Mouse (Mus musculus): ENCODE data around the gene Get4. TPM values are rescaled to one million over a fixed set of nuclear protein-coding genes. Genes with fewer than 3 reads are reported as not detected.

Gene Get4
- 115 and 122 TPM in 2 replicates for polyA plus RNA-seq (2015; fragmentation: Nextera tagmentation; extraction: Ambion mirVana)

GRCm38 (mm10) chr5:139252081-139252909 is at the start of gene Get4:
Gene Get4 (plus strand): TSS chr5:139252324.
- H3K9ac ChIP-seq (ENCODE audit: low read depth, low read length): peak within 1 kb of the TSS; percentile 79
- no peaks in the 10 kb centered on the region for H3K9me3 ChIP-seq (replicated peaks; ENCODE audit: control insufficient read depth, low read length, poor library complexity, severe bottlenecking)
- H3K4me2 ChIP-seq (ENCODE audit: low read length): peak within 1 kb of the TSS; percentile 84
- H3K4me3 ChIP-seq (ENCODE audit: low read depth, low read length): peak within 1 kb of the TSS; percentile 71
- peak within 1 kb of the TSS; percentile 93 for H3K27ac ChIP-seq (ENCODE audit: low read length)
- ATAC-seq: peak; percentile 96
- H3K36me3 ChIP-seq (ENCODE audit: control insufficient read depth, insufficient read depth, low read length): peaks cover 21% of the 10 kb centered on the region
- WGBS: under 1% methylated on average over 88 of the region's 90 CpGs
- H3K27me3 ChIP-seq (ENCODE audit: control insufficient read depth, insufficient read depth, low read depth, low read length): no peaks in the 10 kb centered on the region
- peaks cover 18% of the 10 kb centered on the region for H3K4me1 ChIP-seq (ENCODE audit: control insufficient read depth, insufficient read depth, low read length)

- Histone ChIP-seq H3K9ac (ENCODE audit: low read depth, low read length) (no peak overlapping the region), H3K36me3 (ENCODE audit: control insufficient read depth, insufficient read depth, low read length) (no peaks in the 10 kb centered on the region), H3K4me1 (ENCODE audit: control insufficient read depth, insufficient read depth, low read length) (peaks cover 24% of the 10 kb centered on the region), H3K4me3 (ENCODE audit: low read depth, low read length) (no peak overlapping the region), H3K27me3 (ENCODE audit: control insufficient read depth, insufficient read depth, low read depth, low read length) (no peaks in the 10 kb centered on the region), H3K27ac (ENCODE audit: low read length) (no peak overlapping the region), H3K4me2 (ENCODE audit: low read length) (no peak overlapping the region), H3K9me3 (replicated peaks; ENCODE audit: control insufficient read depth, low read length, poor library complexity, severe bottlenecking) (no peaks in the 10 kb centered on the region)
- no peak for ATAC-seq
- WGBS: 92% methylated on average over 5 of the region's 5 CpGs
Observed at GRCm38 (mm10) chr5:139203312-139203711, 48.8 kb upstream of the Get4 start.

GRCm38 (mm10) chr5:139206081-139206480 is 46.0 kb upstream of the Get4 start:
- Histone ChIP-seq H3K4me1 (ENCODE audit: control insufficient read depth, insufficient read depth, low read length) (peaks cover 19% of the 10 kb centered on the region), H3K27me3 (ENCODE audit: control insufficient read depth, insufficient read depth, low read depth, low read length) (no peaks in the 10 kb centered on the region), H3K4me3 (ENCODE audit: low read depth, low read length) (no peak overlapping the region), H3K9me3 (replicated peaks; ENCODE audit: control insufficient read depth, low read length, poor library complexity, severe bottlenecking) (no peaks in the 10 kb centered on the region), H3K4me2 (ENCODE audit: low read length) (no peak overlapping the region), H3K9ac (ENCODE audit: low read depth, low read length) (no peak overlapping the region), H3K36me3 (ENCODE audit: control insufficient read depth, insufficient read depth, low read length) (peaks cover 4% of the 10 kb centered on the region; the same call in 1 of the 2 replicates), H3K27ac (ENCODE audit: low read length) (no peak overlapping the region)
- WGBS: 62% methylated on average over 4 of the region's 4 CpGs
- ATAC-seq: no peak

- Histone ChIP-seq H3K4me3 (ENCODE audit: low read depth, low read length) (no peak overlapping the region), H3K4me1 (ENCODE audit: control insufficient read depth, insufficient read depth, low read length) (peaks cover 15% of the 10 kb centered on the region), H3K36me3 (ENCODE audit: control insufficient read depth, insufficient read depth, low read length) (peaks cover 4% of the 10 kb centered on the region; the same call in 1 of the 2 replicates), H3K27ac (ENCODE audit: low read length) (no peak overlapping the region), H3K27me3 (ENCODE audit: control insufficient read depth, insufficient read depth, low read depth, low read length) (no peaks in the 10 kb centered on the region), H3K9ac (ENCODE audit: low read depth, low read length) (no peak overlapping the region), H3K4me2 (ENCODE audit: low read length) (no peak overlapping the region), H3K9me3 (replicated peaks; ENCODE audit: control insufficient read depth, low read length, poor library complexity, severe bottlenecking) (no peaks in the 10 kb centered on the region)
- ATAC-seq: no peak
- WGBS: 65% methylated on average over 7 of the region's 7 CpGs
Observed at GRCm38 (mm10) chr5:139206525-139206924, 45.6 kb upstream of the Get4 start.

GRCm38 (mm10) chr5:139208183-139208582 is 43.9 kb upstream of the Get4 start:
- H3K4me3 ChIP-seq (ENCODE audit: low read depth, low read length): no peak overlapping the region
- no peaks in the 10 kb centered on the region for H3K27me3 ChIP-seq (ENCODE audit: control insufficient read depth, insufficient read depth, low read depth, low read length)
- H3K4me1 ChIP-seq (ENCODE audit: control insufficient read depth, insufficient read depth, low read length): peaks cover 5% of the 10 kb centered on the region; the same call in 1 of the 2 replicates
- H3K4me2 ChIP-seq (ENCODE audit: low read length): no peak overlapping the region
- peaks cover 4% of the 10 kb centered on the region; the same call in 1 of the 2 replicates for H3K36me3 ChIP-seq (ENCODE audit: control insufficient read depth, insufficient read depth, low read length)
- no peaks in the 10 kb centered on the region for H3K9me3 ChIP-seq (replicated peaks; ENCODE audit: control insufficient read depth, low read length, poor library complexity, severe bottlenecking)
- no peak overlapping the region for H3K27ac ChIP-seq (ENCODE audit: low read length)
- H3K9ac ChIP-seq (ENCODE audit: low read depth, low read length): no peak overlapping the region
- no peak for ATAC-seq

GRCm38 (mm10) chr5:139208871-139209684 is 43.0 kb upstream of the Get4 start:
- H3K27me3 ChIP-seq (ENCODE audit: control insufficient read depth, insufficient read depth, low read depth, low read length): no peaks in the 10 kb centered on the region
- no peak overlapping the region for H3K27ac ChIP-seq (ENCODE audit: low read length)
- no peaks in the 10 kb centered on the region for H3K9me3 ChIP-seq (replicated peaks; ENCODE audit: control insufficient read depth, low read length, poor library complexity, severe bottlenecking)
- no peak for ATAC-seq
- WGBS: 83% methylated on average over 10 of the region's 10 CpGs
- no peak overlapping the region for H3K4me2 ChIP-seq (ENCODE audit: low read length)
- peaks cover 5% of the 10 kb centered on the region; the same call in 1 of the 2 replicates for H3K4me1 ChIP-seq (ENCODE audit: control insufficient read depth, insufficient read depth, low read length)
- H3K9ac ChIP-seq (ENCODE audit: low read depth, low read length): no peak overlapping the region
- peaks cover 4% of the 10 kb centered on the region; the same call in 1 of the 2 replicates for H3K36me3 ChIP-seq (ENCODE audit: control insufficient read depth, insufficient read depth, low read length)
- no peak overlapping the region for H3K4me3 ChIP-seq (ENCODE audit: low read depth, low read length)

- Histone ChIP-seq H3K4me2 (ENCODE audit: low read length) (no peak overlapping the region), H3K4me3 (ENCODE audit: low read depth, low read length) (no peak overlapping the region), H3K9ac (ENCODE audit: low read depth, low read length) (no peak overlapping the region), H3K36me3 (ENCODE audit: control insufficient read depth, insufficient read depth, low read length) (peaks cover 4% of the 10 kb centered on the region; the same call in 1 of the 2 replicates), H3K27me3 (ENCODE audit: control insufficient read depth, insufficient read depth, low read depth, low read length) (no peaks in the 10 kb centered on the region), H3K9me3 (replicated peaks; ENCODE audit: control insufficient read depth, low read length, poor library complexity, severe bottlenecking) (no peaks in the 10 kb centered on the region), H3K27ac (ENCODE audit: low read length) (no peak overlapping the region), H3K4me1 (ENCODE audit: control insufficient read depth, insufficient read depth, low read length) (0 out of 2 replicates have a peak, but pooled peaks cover 3% of the 10 kb centered on the region)
- no peak for ATAC-seq
- WGBS: 95% methylated on average over 7 of the region's 7 CpGs
Observed at GRCm38 (mm10) chr5:139209685-139210026, 42.5 kb upstream of the Get4 start.

- Histone ChIP-seq H3K4me2 (ENCODE audit: low read length) (no peak overlapping the region), H3K4me1 (ENCODE audit: control insufficient read depth, insufficient read depth, low read length) (no peaks in the 10 kb centered on the region), H3K4me3 (ENCODE audit: low read depth, low read length) (no peak overlapping the region), H3K9me3 (replicated peaks; ENCODE audit: control insufficient read depth, low read length, poor library complexity, severe bottlenecking) (no peaks in the 10 kb centered on the region), H3K27me3 (ENCODE audit: control insufficient read depth, insufficient read depth, low read depth, low read length) (no peaks in the 10 kb centered on the region), H3K9ac (ENCODE audit: low read depth, low read length) (no peak overlapping the region), H3K36me3 (ENCODE audit: control insufficient read depth, insufficient read depth, low read length) (peaks cover 13% of the 10 kb centered on the region), H3K27ac (ENCODE audit: low read length) (no peak overlapping the region)
- 89% methylated on average over 11 of the region's 11 CpGs for WGBS
- ATAC-seq: no peak
Observed at GRCm38 (mm10) chr5:139211737-139212385, 40.3 kb upstream of the Get4 start.

Data from midbrain, embryonic 16.5 days (tissue).